Mouse (Mus musculus): ENCODE measurements around the gene Gpc5. TPM values are rescaled to one million over a fixed set of nuclear protein-coding genes. Genes with fewer than 3 reads are reported as not detected.
"Not testable (repeated sequence)": the region's sequence is repeated elsewhere in the genome, so short reads cannot be mapped to it uniquely, and the experiment has no call there.

Gene Gpc5
- polyA plus RNA-seq, 1 experiment from 2014 or later = 15.4 TPM

DNA sequence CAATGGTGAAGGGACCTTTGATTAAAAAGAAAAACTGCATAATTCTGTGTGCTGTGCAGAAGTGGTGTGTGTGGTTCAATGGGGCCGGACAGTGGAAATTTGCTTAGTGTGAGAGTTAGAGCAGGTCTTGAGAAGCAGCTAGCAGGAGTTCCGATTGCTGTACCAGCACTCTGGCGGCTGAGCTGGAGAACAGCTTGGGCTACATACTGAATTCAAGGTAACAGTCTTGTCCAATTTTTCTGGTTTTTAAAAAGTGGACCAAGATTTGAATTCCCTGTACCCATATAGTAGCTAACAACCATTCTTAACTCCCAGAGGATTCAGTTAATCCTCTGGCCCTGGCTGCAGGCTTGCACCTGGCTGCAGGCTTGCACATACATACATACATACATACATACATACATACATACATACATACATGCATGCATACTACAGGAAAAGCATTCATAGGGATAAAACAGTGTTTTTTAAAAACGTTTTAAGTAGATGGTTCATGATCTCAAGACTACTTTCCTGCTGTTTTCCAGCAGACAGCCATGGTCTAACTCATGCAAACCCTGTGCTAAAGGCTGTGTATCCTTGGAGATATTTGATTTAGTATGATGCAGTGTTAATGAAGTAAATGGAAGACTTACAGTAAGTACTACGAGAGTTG, 40.8 kb upstream of the Gpc5 start:
- H3K4me3 ChIP-seq (ENCODE audit: low read length) = no peak overlapping the region
- no peak for ATAC-seq
- WGBS = 78% methylated on average over 5 of the region's 5 CpGs
- no peak overlapping the region for H3K9ac ChIP-seq (ENCODE audit: low read depth, low read length)
- H3K9me3 ChIP-seq (ENCODE audit: control insufficient read depth, low read length) = no peaks in the 10 kb centered on the region
- H3K36me3 ChIP-seq (ENCODE audit: control insufficient read depth, insufficient read depth, low read length) = peaks cover 6% of the 10 kb centered on the region
- H3K27ac ChIP-seq (ENCODE audit: low read depth, low read length) = no peak overlapping the region
- no peaks in the 10 kb centered on the region for H3K27me3 ChIP-seq (replicated peaks; ENCODE audit: control insufficient read depth, insufficient read depth, low read length)
- H3K4me2 ChIP-seq (ENCODE audit: low read length) = no peak overlapping the region
- H3K4me1 ChIP-seq (ENCODE audit: control insufficient read depth, insufficient read depth, low read depth, low read length) = no peaks in the 10 kb centered on the region

DNA sequence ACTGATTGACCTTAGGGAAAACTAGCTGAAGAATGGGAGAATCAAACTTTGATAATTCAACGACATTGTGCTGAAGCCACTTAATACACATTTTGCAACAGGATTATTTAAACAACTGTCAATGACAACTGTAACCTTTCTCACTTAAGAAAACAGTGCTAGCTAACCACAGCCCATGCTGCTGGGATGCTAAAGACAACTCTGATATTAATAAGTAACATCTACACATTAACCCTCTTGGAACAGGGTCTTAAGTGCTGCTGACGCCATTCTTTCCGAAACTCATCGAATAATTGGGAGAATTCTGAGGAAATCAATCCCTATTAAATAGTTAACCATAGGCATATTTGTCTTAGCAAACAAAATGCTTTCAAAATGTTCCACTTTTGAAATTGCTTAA, 39.6 kb upstream of the Gpc5 start:
- Histone ChIP-seq H3K9ac (ENCODE audit: low read depth, low read length) (no peak overlapping the region), H3K36me3 (ENCODE audit: control insufficient read depth, insufficient read depth, low read length) (no peaks in the 10 kb centered on the region; the same call in 1 of the 2 replicates), H3K4me3 (ENCODE audit: low read length) (no peak overlapping the region), H3K4me2 (ENCODE audit: low read length) (no peak overlapping the region), H3K27me3 (replicated peaks; ENCODE audit: control insufficient read depth, insufficient read depth, low read length) (no peaks in the 10 kb centered on the region), H3K27ac (ENCODE audit: low read depth, low read length) (no peak overlapping the region), H3K4me1 (ENCODE audit: control insufficient read depth, insufficient read depth, low read depth, low read length) (no peaks in the 10 kb centered on the region), H3K9me3 (ENCODE audit: control insufficient read depth, low read length) (no peaks in the 10 kb centered on the region)
- 92% methylated on average over 4 of the region's 4 CpGs for WGBS
- ATAC-seq = no peak

DNA sequence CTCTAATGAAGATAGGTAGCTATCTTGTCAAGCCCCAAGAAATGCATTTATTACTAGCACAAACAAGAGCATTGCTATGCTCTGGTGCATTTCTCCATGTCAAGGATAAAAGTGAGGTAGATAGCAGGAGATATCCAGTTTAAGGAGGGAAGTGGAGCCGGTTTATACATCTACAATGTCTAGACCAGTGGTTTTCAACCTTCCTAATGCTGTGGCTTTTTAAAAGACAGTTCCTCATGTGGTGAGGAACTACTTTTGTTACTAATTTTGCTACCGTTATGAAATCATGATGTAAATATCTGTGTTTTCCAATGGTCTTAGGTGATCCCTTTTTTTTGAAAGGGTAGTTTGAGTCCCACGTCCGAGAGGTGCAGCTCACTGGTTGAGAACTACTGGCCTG, 37.8 kb upstream of the Gpc5 start:
- ATAC-seq = no peak
- Histone ChIP-seq H3K27ac (ENCODE audit: low read depth, low read length) (no peak overlapping the region), H3K9ac (ENCODE audit: low read depth, low read length) (no peak overlapping the region), H3K27me3 (replicated peaks; ENCODE audit: control insufficient read depth, insufficient read depth, low read length) (no peaks in the 10 kb centered on the region), H3K4me1 (ENCODE audit: control insufficient read depth, insufficient read depth, low read depth, low read length) (no peaks in the 10 kb centered on the region), H3K4me3 (ENCODE audit: low read length) (no peak overlapping the region), H3K4me2 (ENCODE audit: low read length) (no peak overlapping the region), H3K36me3 (ENCODE audit: control insufficient read depth, insufficient read depth, low read length) (no peaks in the 10 kb centered on the region), H3K9me3 (ENCODE audit: control insufficient read depth, low read length) (no peaks in the 10 kb centered on the region)
- WGBS = 96% methylated on average over 4 of the region's 4 CpGs

DNA sequence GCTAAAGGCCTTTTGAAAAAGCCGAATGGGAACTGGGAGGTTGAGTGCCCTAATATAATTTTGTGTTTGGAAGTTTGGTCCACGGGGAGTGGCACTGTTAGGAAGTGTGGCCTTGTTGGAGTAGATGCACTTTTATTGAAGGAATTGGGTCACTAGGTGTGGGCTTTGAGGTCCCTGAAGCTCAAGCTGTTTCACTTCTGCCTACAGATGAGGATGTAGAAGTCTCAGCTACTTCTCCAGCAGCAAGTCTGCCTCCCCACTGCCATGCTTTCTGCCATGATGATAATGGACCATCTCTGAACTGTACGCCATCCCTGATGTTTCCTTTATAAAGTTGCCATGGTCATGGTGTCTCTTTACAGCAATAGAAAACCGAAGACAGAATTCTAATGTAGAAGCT, 34.5 kb upstream of the Gpc5 start:
- no peak overlapping the region for H3K4me2 ChIP-seq (ENCODE audit: low read length)
- no peak overlapping the region for H3K27ac ChIP-seq (ENCODE audit: low read depth, low read length)
- H3K27me3 ChIP-seq (replicated peaks; ENCODE audit: control insufficient read depth, insufficient read depth, low read length) = no peaks in the 10 kb centered on the region
- H3K9ac ChIP-seq (ENCODE audit: low read depth, low read length) = no peak overlapping the region
- ATAC-seq = no peak
- H3K36me3 ChIP-seq (ENCODE audit: control insufficient read depth, insufficient read depth, low read length) = no peaks in the 10 kb centered on the region
- H3K4me1 ChIP-seq (ENCODE audit: control insufficient read depth, insufficient read depth, low read depth, low read length) = no peaks in the 10 kb centered on the region
- 89% methylated on average over 4 of the region's 4 CpGs for WGBS
- no peak overlapping the region for H3K4me3 ChIP-seq (ENCODE audit: low read length)
- H3K9me3 ChIP-seq (ENCODE audit: control insufficient read depth, low read length) = no peaks in the 10 kb centered on the region

DNA sequence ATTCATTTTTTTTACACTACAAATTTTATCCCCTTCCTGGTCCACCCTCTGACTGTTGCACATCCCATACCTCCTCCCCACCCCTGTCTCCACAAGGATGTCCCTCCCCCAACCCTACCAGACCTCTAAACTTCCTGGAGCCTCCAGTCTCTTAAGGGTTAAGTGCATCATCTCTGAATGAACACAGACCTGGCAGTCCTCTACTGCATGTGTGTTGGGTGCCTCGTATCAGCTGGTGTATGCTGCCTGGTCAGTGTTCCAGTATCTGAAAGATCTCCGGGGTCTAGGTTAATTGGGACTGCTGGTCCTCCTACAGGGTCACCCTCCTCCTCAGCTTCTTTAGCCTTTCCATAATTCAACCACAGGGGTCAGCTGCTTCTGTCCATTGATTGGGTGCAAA, 25.9 kb upstream of the Gpc5 start:
- not testable (repeated sequence) for H3K9me3 ChIP-seq (ENCODE audit: control insufficient read depth, low read length); H3K4me2 ChIP-seq (ENCODE audit: low read length)
- 74% methylated on average over 2 of the region's 2 CpGs for WGBS

DNA sequence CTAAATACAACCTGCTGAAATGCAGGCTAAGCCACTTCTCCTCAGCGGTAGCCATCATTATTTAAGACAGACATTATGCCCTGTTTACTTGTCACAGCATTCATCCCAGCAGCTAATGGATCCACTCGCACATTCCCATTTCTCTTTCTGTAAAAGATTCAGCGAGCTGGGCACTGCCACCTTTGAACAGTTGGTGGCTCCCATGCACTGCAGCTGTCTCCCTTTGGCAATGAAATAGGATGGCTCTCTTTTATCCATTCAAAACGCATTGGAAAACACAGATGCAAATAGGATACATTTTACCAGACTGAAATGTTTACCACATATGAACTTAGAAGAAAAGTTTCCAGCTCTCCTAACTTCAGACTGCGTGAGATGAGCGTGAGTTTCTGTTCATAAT, 21.5 kb upstream of the Gpc5 start:
- no peak overlapping the region for H3K9ac ChIP-seq (ENCODE audit: low read depth, low read length)
- H3K27me3 ChIP-seq (replicated peaks; ENCODE audit: control insufficient read depth, insufficient read depth, low read length) = no peaks in the 10 kb centered on the region
- peak; percentile 89 for ATAC-seq
- H3K36me3 ChIP-seq (ENCODE audit: control insufficient read depth, insufficient read depth, low read length) = no peaks in the 10 kb centered on the region
- no peaks in the 10 kb centered on the region for H3K4me1 ChIP-seq (ENCODE audit: control insufficient read depth, insufficient read depth, low read depth, low read length)
- no peaks in the 10 kb centered on the region for H3K9me3 ChIP-seq (ENCODE audit: control insufficient read depth, low read length)
- 34% methylated on average over 6 of the region's 6 CpGs for WGBS
- H3K4me2 ChIP-seq (ENCODE audit: low read length) = no peak overlapping the region
- H3K27ac ChIP-seq (ENCODE audit: low read depth, low read length) = no peak overlapping the region
- no peak overlapping the region for H3K4me3 ChIP-seq (ENCODE audit: low read length)

More for the DNA sequence above, 25.9 kb upstream of the Gpc5 start:
- not testable (repeated sequence) for H3K27ac ChIP-seq (ENCODE audit: low read depth, low read length); H3K27me3 ChIP-seq (replicated peaks; ENCODE audit: control insufficient read depth, insufficient read depth, low read length); H3K4me1 ChIP-seq (ENCODE audit: control insufficient read depth, insufficient read depth, low read depth, low read length); H3K36me3 ChIP-seq (ENCODE audit: control insufficient read depth, insufficient read depth, low read length); ATAC-seq; H3K4me3 ChIP-seq (ENCODE audit: low read length); H3K9ac ChIP-seq (ENCODE audit: low read depth, low read length)

DNA sequence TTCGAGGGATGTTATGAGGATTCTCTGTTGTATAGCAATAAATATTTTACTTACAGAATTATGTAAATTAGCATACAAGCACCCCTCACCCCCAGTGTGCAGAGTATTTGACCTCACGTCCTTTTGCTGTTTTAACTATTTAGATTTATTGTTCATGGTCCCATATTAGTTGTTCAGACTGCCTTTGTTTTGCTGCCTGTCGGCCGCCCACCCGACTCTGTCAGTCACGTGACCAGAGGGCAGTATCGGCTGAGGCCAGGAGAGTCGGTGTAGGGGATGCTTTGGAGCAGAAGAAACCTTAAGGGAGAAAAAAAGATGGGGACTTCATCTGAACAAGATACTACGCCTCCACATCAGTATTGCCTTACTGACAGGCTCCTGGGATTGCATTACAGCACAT, 14.7 kb upstream of the Gpc5 start:
- Histone ChIP-seq H3K4me2 (ENCODE audit: low read length) (no peak overlapping the region), H3K27me3 (replicated peaks; ENCODE audit: control insufficient read depth, insufficient read depth, low read length) (no peaks in the 10 kb centered on the region), H3K36me3 (ENCODE audit: control insufficient read depth, insufficient read depth, low read length) (no peaks in the 10 kb centered on the region), H3K9ac (ENCODE audit: low read depth, low read length) (no peak overlapping the region), H3K4me3 (ENCODE audit: low read length) (no peak overlapping the region), H3K27ac (ENCODE audit: low read depth, low read length) (no peak overlapping the region), H3K9me3 (ENCODE audit: control insufficient read depth, low read length) (no peaks in the 10 kb centered on the region), H3K4me1 (ENCODE audit: control insufficient read depth, insufficient read depth, low read depth, low read length) (no peaks in the 10 kb centered on the region)
- no peak for ATAC-seq
- WGBS = 28% methylated on average over 9 of the region's 9 CpGs

DNA sequence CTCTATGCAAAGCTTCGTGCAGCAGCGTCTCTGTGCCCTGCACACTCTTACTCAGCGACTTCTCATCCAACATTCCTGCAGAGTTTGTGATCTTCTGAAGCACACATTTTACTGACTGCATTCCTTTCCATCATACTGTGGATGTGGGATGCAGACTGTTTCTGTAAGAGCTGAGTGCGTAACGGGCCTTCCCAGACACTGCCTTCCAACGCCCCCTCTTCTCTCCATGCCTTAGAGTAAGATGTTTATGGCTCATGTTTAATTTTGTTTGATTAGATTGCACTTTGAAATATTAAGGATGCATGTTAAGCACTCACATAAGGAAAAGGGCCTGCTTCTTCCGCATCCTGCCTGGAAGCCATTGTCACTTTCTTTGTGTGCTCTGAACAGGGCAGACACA, 14.0 kb upstream of the Gpc5 start:
- H3K27ac ChIP-seq (ENCODE audit: low read depth, low read length) = no peak overlapping the region
- no peak for ATAC-seq
- no peaks in the 10 kb centered on the region for H3K4me1 ChIP-seq (ENCODE audit: control insufficient read depth, insufficient read depth, low read depth, low read length)
- H3K4me3 ChIP-seq (ENCODE audit: low read length) = no peak overlapping the region
- H3K4me2 ChIP-seq (ENCODE audit: low read length) = no peak overlapping the region
- no peaks in the 10 kb centered on the region for H3K9me3 ChIP-seq (ENCODE audit: control insufficient read depth, low read length)
- 85% methylated on average over 7 of the region's 7 CpGs for WGBS
- no peak overlapping the region for H3K9ac ChIP-seq (ENCODE audit: low read depth, low read length)
- no peaks in the 10 kb centered on the region for H3K36me3 ChIP-seq (ENCODE audit: control insufficient read depth, insufficient read depth, low read length)
- H3K27me3 ChIP-seq (replicated peaks; ENCODE audit: control insufficient read depth, insufficient read depth, low read length) = no peaks in the 10 kb centered on the region

DNA sequence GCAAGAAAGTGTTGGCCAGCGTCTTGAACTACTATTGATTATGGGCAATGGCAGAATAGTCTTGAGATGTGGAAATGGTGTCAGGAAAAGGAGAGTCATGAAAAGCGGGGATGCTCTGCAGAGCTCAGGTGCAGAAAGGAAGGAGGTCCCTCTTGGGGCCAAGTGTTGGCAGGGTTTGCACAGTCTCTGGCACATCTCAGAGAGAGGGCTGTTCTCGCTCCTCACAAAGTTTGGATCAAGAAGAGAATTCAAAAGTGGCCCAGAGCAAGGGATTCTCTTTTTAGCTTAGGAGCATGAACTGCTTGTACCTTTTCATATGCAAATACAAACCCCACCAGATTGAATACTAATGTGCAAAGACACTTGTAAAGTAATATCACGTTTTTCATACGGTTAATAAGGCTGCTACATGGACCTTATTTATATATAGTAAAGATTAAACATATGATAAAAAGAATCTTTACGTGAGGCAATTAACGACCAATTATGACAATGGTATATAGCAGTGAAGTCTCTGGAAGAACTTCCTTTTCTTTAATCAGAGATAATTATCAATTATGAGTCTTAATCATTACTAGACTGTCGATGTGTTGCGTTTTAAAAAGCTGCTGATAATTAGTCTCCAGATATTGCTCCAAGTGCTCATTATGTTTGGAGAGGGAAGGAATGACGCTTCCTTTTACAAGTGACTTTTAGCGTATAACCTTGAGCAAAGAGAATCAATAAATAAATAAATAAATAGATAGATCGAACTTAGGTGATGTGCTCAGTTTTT, 10.1 kb upstream of the Gpc5 start:
- Histone ChIP-seq H3K9ac (ENCODE audit: low read depth, low read length) (no peak overlapping the region), H3K36me3 (ENCODE audit: control insufficient read depth, insufficient read depth, low read length) (no peaks in the 10 kb centered on the region), H3K4me3 (ENCODE audit: low read length) (no peak overlapping the region), H3K9me3 (ENCODE audit: control insufficient read depth, low read length) (no peaks in the 10 kb centered on the region), H3K4me2 (ENCODE audit: low read length) (no peak overlapping the region), H3K4me1 (ENCODE audit: control insufficient read depth, insufficient read depth, low read depth, low read length) (no peaks in the 10 kb centered on the region), H3K27me3 (replicated peaks; ENCODE audit: control insufficient read depth, insufficient read depth, low read length) (no peaks in the 10 kb centered on the region), H3K27ac (ENCODE audit: low read depth, low read length) (no peak overlapping the region)
- peak; percentile 63; the same call in 1 of the 2 replicates for ATAC-seq
- 66% methylated on average over 12 of the region's 12 CpGs for WGBS

Measured in hindbrain, embryonic 16.5 days (tissue).